Mouse (Mus musculus) lung, postnatal 14 days (tissue): Measurements from ENCODE around the gene Tceal3.
"Not testable (repeated sequence)": the region's sequence is repeated elsewhere in the genome, so short reads cannot be mapped to it uniquely, and the experiment has no call there.

Experiments used
- DNase-seq: peaks from one replicate; pipeline ENCODE4 v3.0.0; 2021

Tceal3 gene

DNA sequence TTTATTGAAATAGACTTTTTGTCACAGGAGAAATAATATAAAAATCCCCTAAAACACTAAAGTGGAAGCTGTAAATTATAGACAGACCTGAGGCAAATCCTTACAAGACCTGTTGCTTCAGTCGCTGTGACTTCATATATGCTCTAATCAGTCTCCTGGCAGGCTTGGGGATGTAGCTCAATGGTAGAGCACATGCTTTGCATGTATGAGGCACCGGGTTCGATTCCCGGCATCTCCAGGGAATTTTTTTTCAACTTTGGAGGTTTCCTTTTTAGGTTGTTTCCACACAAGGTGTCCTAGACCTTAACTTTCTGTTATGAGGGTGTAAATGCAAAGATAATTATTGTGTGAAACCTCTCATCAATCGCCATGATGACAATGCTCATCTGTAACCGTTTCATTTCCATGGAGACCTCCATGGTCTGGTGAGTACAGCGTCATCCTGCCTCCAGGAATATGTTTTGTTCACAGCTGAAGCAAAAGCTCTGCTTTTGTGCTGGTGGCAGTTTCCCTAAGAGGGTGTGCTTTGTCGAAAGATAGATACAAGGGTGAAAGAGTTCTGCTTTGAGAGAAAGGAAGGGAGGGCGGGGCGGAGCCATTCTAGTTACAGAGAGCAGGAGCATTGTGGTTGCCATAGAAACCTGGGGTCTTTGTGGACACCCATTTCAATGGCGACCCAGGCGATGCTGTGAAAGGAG is at the start of gene Tceal3:
TSS of gene Tceal3 (plus strand) at position 644 of the 698 bp plus-strand sequence.
- DNase-seq: no peak

- DNase-seq: not testable (repeated sequence)
Observed at GRCm38 (mm10) chrX:136543956-136544355, 46.7 kb upstream of the Tceal3 start, which contains the start of gene Kir3dl2. TSS of gene Kir3dl2 (minus strand) at chrX:136544056.

DNA sequence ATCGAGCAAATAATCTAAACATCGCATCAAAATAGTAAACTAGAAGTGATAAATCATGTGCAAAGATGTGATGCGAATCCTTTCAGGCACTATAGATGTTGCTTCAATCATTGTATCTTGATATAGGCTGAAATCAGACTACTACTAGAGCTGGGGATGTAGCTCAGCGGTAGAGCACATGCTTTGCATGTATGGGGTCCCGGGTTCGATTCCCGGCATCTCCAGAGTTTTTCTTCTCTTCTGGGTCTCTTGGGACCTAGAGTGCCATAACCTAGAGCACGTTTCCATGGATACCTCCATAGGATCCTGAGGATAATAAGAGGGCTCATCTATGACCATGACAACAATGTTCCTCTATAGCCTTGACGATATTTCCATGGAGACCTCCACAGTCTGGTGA is 21.5 kb upstream of the Tceal3 start:
- DNase-seq: not testable (repeated sequence)

DNA sequence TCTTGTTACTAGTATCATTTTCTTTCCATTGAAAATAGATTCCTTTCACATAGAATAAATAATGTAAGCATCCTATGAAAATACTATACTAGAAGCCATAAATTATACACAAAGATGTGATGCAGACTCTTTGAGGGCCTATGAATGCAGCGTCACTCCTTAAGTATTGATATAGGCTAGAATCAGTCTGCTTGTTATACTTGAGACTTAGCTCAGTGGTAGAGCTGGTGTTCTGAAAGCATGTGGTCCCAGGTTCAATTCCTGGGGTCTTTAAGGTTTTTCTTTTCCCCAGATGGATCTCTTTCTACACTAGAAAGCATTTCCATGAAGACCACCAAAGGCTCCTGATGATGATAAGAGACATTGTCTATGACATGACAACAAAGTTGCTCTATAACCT is 6.0 kb upstream of the Tceal3 start:
- no peak for DNase-seq

DNA sequence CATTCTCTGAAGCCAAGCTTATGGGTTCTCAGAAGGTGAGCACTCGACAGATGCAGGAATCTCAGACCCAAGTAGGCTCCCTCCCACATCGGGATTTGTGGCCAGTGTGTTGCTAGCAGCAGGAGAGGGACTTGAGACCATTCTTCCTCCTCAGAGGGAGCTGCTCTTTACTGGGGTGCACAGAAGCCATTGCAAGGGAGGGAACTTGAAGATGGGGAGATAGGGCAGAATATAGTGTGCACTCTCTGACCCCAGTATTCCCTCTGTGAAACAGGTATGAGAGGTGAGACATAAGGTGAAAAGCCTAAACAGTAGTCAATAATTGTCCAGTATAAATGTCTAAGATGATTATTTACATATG is 235 bp downstream of the Tceal3 start:
- no peak for DNase-seq

- DNase-seq: peak; percentile 43
Observed at GRCm38 (mm10) chrX:136599416-136599815, 8.8 kb downstream of the Tceal3 start.

GRCm38 (mm10) chrX:136606951-136607350 is 16.3 kb downstream of the Tceal3 start:
- no peak for DNase-seq

DNA sequence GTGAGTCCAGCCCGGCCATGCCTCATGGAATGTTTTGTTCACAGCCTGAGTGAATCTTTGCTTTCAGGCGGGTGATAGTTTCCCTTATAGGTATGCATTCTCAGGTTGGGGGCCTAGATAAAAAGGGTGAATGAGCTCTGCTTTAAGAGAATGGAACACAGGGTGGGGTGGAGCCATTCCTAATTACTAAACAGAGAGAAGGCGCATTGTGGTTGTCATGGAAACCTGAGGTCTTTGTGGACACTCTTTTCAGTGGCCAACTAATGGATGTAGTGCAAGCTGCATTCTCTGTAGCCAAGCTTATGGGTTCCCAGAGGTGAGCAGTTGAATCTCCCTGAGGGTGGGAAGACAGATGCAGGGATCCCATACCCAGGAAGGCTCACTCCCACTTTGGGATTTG is 16.8 kb downstream of the Tceal3 start:
- DNase-seq: no peak

- DNase-seq: no peak
Observed at GRCm38 (mm10) chrX:136611346-136611745, 20.7 kb downstream of the Tceal3 start.

- not testable (repeated sequence) for DNase-seq
Observed at GRCm38 (mm10) chrX:136615889-136616288, 25.2 kb downstream of the Tceal3 start.

GRCm38 (mm10) chrX:136624905-136625569 is 34.4 kb downstream of the Tceal3 start:
- peak; percentile 35 for DNase-seq

GRCm38 (mm10) chrX:136625959-136626358 is 35.3 kb downstream of the Tceal3 start:
- no peak for DNase-seq

DNA sequence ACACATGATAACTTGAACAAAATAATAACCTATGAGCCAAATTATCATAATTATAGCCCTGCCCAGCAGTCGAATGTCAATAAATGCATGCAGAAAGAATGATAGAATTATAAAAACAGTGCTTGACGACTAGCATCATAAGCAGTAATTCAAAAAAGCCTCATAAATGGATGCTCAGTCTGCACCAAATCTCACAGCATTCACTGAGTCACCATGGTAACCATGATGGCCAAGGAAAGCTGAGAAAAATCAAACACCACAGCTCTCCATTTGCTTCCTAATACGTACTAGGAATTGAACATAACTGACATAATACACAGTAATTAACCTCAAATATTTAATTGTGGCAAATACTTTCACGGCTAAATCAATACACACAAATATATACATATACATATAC is 44.5 kb downstream of the Tceal3 start:
- no peak for DNase-seq

- peak; percentile 41 for DNase-seq
Observed at GRCm38 (mm10) chrX:136639754-136640153, 49.1 kb downstream of the Tceal3 start.

DNA sequence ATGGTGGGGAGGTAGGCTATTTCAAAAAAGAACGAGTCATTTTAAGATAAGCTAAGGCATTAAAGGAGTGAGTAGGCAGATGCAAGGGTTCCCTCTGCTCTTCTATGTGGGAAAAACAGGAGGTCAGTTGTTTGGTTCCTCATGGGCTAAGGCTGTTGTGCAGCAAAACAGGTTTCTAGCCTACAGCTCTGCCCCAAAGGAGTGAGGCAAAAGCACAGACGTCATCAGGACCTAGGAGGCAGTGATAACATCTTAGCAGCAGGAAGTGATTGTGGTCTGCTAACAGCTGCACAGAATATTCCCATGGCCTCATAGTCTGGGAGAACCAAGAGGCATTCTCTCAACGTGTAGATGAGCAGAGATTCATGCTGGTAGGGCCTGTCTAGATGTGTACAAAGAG is 55.2 kb downstream of the Tceal3 start:
- not testable (repeated sequence) for DNase-seq

DNA sequence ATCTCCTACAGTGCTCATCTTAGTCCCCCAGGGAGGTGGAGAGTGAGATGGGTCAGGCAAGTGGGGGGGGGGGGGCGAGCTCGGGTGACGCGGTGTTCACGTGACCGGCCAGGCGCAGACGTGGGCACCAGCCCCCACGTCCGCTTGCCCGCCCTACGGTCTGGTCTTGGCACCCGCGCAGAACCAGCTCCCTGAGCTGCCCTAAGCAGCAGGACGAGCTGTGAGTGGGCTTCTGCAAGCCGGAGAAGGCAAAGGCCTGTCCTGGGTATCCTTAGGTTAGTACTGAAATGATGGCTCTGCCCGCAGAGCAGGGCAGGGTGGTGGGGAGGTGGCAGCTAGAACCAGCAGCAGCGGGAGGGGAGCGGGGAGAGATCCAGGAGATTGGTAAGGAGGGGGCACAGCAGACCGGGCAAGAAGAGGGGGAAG is 75.7 kb downstream of the Tceal3 start:
- no peak for DNase-seq

DNA sequence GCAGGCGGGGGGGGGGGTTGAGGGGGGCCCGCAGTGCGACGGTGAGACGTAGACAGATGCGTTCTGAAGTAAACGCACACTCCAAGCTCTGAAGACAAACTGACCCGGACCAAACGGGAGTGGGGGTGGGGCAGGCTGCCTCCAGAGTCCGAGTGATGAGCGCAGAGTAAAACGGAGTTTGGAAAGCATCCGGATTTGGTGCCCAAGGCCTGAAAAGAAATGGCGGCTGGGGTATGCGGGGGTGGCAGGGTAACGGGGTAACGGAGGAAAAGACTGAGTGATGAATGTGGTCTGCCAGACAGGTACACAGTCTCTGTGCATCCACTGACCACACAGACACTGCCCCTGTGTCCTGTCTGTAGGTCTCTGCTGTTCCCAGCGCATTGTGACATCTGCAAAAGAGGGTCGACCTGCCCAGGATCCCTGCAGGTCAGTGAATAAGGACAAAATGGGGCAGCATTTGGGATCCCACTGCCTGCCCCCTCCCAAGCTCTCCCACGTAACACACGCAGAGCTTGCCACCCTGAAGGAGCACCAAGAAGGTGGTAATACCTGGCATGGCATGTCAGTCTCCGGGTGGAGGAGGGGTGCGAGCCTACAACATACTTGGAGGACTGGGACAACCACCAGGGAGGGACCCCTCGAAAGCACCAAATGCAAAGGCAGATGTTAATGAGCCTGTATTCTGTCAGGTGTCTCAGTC is 76.3 kb downstream of the Tceal3 start:
- not testable (repeated sequence) for DNase-seq

DNA sequence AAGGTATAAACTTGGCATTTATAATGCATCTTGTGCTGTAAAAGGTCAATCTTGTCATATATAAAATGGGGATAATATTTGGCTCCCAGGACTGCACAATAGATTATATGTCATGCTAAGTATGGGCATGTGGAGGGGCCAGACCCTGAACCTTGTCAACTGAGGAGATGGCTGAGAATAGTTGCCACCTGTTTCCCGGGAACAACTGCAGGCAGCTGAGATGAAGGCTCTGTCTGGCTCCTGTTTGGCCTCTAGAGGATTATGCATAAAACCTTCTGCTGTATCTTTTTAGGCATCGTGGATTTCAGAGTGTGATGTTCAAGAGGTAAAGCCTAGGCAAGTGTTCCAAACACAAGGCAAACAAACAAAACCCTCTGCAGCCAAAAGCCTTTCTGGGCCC is 78.2 kb downstream of the Tceal3 start:
- no peak for DNase-seq

DNA sequence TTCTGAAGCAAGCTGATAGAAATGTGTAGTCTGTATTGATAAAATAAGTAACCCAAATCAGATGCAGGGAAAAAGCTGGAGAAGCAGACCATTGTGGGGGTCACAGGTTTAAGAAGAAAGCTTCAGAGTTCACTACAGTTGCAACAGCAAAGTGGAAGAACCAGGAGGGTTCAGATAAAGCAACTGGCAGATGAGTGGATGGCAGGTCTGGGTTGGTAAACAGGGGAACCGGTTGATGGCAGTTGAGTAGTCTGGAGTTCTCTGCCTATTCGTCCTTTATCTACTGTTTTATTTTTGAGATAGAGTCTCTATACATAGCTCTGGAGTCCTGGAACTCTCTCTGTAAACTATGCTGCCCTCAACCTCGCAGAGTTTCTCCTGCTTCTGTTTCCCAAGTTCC is 90.3 kb downstream of the Tceal3 start:
- DNase-seq: no peak

DNA sequence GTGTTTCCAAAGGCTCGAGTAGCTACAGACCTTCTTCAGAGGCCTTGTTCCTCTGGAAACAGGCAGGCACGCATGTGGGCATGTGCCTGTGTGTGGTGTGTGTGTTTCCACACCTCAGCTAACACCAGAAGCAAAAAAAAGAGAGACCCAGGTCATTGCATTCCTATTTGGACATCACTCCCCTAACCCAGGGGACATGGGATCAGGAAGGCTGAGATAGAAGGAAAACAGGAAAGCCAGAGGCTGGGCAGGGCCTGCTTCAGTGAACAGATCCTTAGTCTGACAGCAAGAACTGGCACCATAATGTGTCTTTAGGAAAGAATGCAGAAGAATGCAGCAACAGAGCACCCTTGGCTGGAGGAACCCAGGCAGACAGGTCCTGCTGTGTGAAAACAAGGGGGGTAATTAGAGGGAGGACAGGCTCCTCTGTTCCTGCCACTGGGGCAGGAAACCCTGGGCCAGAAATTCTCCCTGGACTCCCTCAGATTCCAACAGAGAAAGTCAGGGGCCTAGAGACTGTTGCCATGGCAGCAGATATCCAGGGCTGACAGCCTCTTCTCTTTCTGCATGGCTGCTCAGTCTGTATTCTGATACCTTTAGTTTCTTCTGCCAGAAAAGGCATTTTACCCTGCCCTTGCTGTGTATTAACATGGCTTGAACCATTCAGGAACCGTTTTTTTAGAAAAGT is 101.1 kb downstream of the Tceal3 start:
- not testable (repeated sequence) for DNase-seq

- DNase-seq: no peak
Observed at GRCm38 (mm10) chrX:136692294-136692675, 101.6 kb downstream of the Tceal3 start.

DNA sequence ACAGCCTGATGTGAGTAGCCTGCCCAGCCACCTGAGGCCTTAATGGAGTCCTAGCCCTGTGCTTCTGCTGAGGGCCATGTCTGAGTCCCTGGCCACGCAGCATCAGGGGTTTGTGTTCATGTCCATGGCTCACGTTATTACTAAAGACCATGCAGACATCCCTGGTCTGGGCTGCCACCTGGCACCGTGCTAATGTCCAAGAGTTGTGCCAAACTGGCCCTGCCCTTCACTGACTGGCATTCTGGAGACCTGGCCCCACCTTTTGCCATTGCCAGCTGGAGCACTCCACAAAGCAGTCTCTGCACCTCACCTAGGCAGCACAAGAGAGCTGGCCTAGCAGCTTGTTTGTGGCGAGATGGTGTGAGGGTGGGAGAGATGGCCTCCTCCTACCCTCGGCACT is 102.6 kb downstream of the Tceal3 start:
- no peak for DNase-seq

- DNase-seq: peak; percentile 63
Observed at GRCm38 (mm10) chrX:136707446-136708167, 117.0 kb downstream of the Tceal3 start, which contains the start of gene Tceal1. TSS of gene Tceal1 (plus strand) at chrX:136707982.
